Mouse (Mus musculus) embryonic facial prominence, embryonic 11.5 days (tissue): Measurements from ENCODE around the gene Sec13. TPM values are rescaled to one million over a fixed set of nuclear protein-coding genes. Genes with fewer than 3 reads are reported as not detected.

ENCODE experiments used
- ATAC-seq: fragments of 200-750 bp; cut with Nextera tagmentation; replicated peaks from 2 replicates; pipeline ENCODE4 v1.8.0; 2017; ENCODE audit warnings: low read depth; ENCODE audit not compliant: insufficient number of reproducible peaks, low FRiP score, low TSS enrichment
- DNase-seq: peaks from one replicate; pipeline ENCODE4 v3.0.0-alpha.2; 2015; ENCODE audit warnings: low spot score
- H3K27ac ChIP-seq: fragments of 300-500 bp; sonication (generic); replicated peaks from 2 replicates; pipeline ENCODE4 v1.5.1; 2014; ENCODE audit warnings: mild to moderate bottlenecking, low read depth, low read length, control low read depth
- H3K27me3 ChIP-seq: fragments of 300-500 bp; sonication (generic); 2 replicates; pipeline ENCODE4 v1.6.1; 2014; ENCODE audit warnings: mild to moderate bottlenecking, low read length, moderate library complexity, mixed read lengths; ENCODE audit not compliant: control insufficient read depth, insufficient read depth
- H3K36me3 ChIP-seq: fragments of 300-500 bp; sonication (generic); replicated peaks from 2 replicates; pipeline ENCODE4 v1.6.1; 2014; ENCODE audit warnings: low read depth, mild to moderate bottlenecking, low read length, moderate library complexity, mixed read lengths; ENCODE audit not compliant: control insufficient read depth, insufficient read depth
- H3K4me1 ChIP-seq: fragments of 300-500 bp; sonication (generic); 2 replicates; pipeline ENCODE4 v1.6.1; 2014; ENCODE audit warnings: low read length, mixed read lengths; ENCODE audit not compliant: control insufficient read depth, insufficient read depth
- H3K4me2 ChIP-seq: fragments of 300-500 bp; sonication (generic); 2 replicates; pipeline ENCODE4 v1.6.1; 2014; ENCODE audit warnings: low read depth, mild to moderate bottlenecking, control low read depth, low read length, moderate library complexity
- H3K4me3 ChIP-seq: fragments of 300-500 bp; sonication (generic); 2 replicates; pipeline ENCODE4 v1.5.1; 2014; ENCODE audit warnings: low read depth, low read length, control low read depth
- H3K9ac ChIP-seq: fragments of 300-500 bp; sonication (generic); replicated peaks from 2 replicates; pipeline ENCODE4 v1.6.1; 2014; ENCODE audit warnings: mild to moderate bottlenecking, control low read depth, low read length
- H3K9me3 ChIP-seq: fragments of 300-500 bp; sonication (generic); replicated peaks from 2 replicates; pipeline ENCODE4 v1.6.1; 2016; ENCODE audit warnings: mild to moderate bottlenecking, low read length, inconsistent platforms, mixed read lengths; ENCODE audit not compliant: control insufficient read depth
- WGBS: fragments of 180-500 bp; shearing (Covaris S2); extraction: QIAGEN DNeasy Blood & Tissue Kit; methylation state at CpG from one replicate; pipeline ENCODE4 v1.1.7; 2014; 5-methylcytosine and 5-hydroxymethylcytosine counted together
- polyA plus RNA-seq: library from polyadenylated mRNA; unstranded; fragments of >200 nt; fragmentation: Nextera tagmentation; extraction: Ambion mirVana; gene quantifications from 2 replicates; pipeline ENCODE4 v1.2.1, GENCODE M21; 2014

Sec13 gene
- 274 and 299 TPM in 2 replicates for polyA plus RNA-seq

DNA sequence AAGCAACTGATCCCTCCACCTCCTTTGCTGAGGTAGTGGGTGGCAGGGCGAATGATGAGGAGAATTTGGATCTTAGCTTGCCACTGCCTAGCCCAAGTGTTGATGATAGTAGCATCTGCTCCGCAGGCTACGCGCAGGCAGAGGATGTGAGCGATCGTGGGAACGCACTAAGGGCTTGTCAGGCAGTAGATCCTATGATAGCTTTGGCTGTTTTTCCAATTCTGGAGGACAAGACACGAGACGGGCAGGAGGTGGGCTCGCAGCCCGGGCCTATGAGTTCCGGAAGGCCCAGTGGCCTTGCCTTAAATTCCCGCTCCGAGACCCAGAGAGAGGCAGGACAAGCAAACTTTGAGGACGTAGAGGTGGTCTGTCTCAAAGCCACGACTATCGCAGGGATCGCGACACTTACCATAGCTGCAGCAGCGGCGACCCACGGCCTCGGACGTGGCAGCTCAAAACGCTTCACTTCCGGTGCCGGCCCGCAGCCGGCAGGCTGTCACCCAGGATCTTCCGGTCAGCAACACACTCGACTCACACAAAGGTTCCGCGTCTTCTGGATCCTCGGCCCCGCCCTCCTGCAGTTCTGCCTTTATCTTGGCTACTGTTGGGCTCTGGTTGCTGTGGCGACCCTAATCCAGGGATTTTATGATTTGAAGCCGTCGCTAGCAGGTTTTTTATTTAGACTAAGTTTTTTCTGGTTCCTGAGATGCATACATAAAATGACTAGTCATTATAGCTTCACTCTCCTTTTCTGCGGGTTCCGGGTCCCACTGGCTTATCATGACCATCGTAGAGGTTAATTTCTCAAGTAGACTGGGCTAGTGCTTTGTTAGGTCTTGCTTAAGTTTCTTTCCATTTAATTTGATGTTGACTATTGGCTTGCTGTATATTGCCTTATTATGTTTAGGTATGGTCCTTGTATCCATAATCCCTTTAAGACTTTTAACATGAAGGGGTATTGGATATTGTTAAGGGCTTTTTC, at the start of gene Sec13:
TSS of gene Sec13 (minus strand) at position 508 of the 982 bp plus-strand sequence.
- Histone ChIP-seq H3K36me3 (no peaks in the 10 kb centered on the region), H3K27ac (no peak within 1 kb of the TSS), H3K27me3 (no peaks in the 10 kb centered on the region), H3K4me3 (peak within 1 kb of the TSS; percentile 81), H3K9ac (peak within 1 kb of the TSS; percentile 88), H3K4me1 (no peaks in the 10 kb centered on the region), H3K9me3 (no peaks in the 10 kb centered on the region), H3K4me2 (peak within 1 kb of the TSS; percentile 84)
- ATAC-seq (peak; percentile 71), DNase-seq (peak; percentile 94)
- WGBS: 7% methylated on average over 41 of the region's 41 CpGs

DNA sequence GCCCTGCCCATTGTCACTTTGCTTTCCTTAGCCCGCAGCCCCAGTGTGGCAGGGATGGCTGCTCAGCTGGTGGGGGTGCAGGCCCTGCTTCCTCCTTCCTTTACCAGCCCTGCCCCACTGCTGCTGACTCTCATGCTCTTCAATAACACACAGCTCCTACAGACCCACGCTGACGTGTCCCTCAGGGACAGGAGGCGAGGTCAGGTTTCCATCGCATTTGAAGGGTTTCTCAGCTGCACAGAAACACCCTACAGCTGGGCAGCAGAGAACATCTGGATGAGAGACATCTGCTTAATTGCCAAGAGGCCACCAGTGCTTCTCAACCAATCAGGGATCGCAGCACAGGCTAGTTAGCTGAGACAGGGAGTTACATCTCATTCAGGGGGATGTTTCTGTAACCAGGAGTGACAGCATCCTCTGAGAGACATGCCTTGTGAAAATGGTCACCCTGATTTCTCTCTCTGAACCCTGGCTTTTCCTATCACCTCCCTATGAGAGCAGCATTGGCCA, 47.0 kb upstream of the Sec13 start:
- Histone ChIP-seq H3K36me3 (no peaks in the 10 kb centered on the region), H3K4me1 (0 out of 2 replicates have a peak, but pooled peaks cover 2% of the 10 kb centered on the region), H3K4me2 (no peak overlapping the region), H3K9ac (no peak overlapping the region), H3K27ac (no peak overlapping the region), H3K4me3 (no peak overlapping the region), H3K27me3 (no peaks in the 10 kb centered on the region), H3K9me3 (no peaks in the 10 kb centered on the region)
- DNase-seq: peak; percentile 43
- ATAC-seq: peak; percentile 85
- WGBS: 36% methylated on average over 6 of the region's 6 CpGs

DNA sequence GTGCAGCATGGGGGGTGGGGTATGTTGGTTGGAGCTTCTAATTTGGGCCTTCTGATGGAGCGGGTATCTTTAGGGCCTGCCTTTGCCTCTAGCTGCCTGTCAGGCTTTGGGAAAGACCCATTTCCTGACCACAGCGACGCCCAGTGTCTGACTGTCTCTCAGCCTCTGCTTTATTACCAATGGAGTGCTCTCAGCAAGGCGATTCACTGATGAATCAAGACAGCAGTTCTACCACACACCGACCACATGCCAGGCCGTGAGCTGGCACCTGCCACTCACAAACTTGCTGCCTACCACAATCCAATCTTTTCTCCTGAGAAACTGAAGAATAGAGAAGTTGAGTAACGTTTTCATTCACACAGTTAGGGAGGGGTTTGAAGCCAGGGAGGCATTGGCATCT, 45.1 kb upstream of the Sec13 start:
- Histone ChIP-seq H3K9ac (no peak overlapping the region), H3K36me3 (no peaks in the 10 kb centered on the region), H3K9me3 (no peaks in the 10 kb centered on the region), H3K4me3 (no peak overlapping the region), H3K4me2 (no peak overlapping the region), H3K27me3 (no peaks in the 10 kb centered on the region), H3K27ac (no peak overlapping the region), H3K4me1 (0 out of 2 replicates have a peak, but pooled peaks cover 2% of the 10 kb centered on the region)
- WGBS: 82% methylated on average over 7 of the region's 7 CpGs
- DNase-seq (no peak), ATAC-seq (no peak)

DNA sequence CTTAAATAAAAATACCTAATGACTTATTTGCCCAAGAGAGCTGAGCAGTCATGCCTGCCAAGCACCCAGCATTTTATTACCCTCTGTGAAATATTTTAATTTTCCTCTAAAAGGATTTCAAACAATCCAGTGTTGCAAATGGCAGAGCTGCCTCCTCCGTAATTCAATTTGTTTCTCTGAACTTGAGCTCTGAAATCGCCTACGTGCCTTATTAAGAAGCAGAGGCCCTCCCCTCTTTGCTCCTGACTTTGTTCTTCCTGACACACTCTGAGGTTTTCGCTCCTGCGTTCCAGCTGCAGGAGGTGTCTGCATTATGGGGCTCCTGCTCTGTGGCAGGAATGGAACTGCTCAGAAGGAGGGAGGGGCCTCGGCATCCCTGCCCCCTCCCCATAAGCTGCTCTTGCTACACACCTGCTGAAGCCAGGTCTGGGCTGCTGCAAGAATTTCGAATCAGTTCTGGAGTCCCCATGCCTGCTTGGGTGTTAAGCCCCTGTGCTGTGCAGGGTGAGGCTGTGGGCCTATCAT, 37.7 kb upstream of the Sec13 start:
- ATAC-seq (no peak), DNase-seq (no peak)
- Histone ChIP-seq H3K27ac (no peak overlapping the region), H3K4me1 (no peaks in the 10 kb centered on the region), H3K36me3 (no peaks in the 10 kb centered on the region), H3K4me2 (no peak overlapping the region), H3K4me3 (no peak overlapping the region), H3K9me3 (no peaks in the 10 kb centered on the region), H3K9ac (no peak overlapping the region), H3K27me3 (no peaks in the 10 kb centered on the region)
- WGBS: 67% methylated on average over 7 of the region's 7 CpGs

DNA sequence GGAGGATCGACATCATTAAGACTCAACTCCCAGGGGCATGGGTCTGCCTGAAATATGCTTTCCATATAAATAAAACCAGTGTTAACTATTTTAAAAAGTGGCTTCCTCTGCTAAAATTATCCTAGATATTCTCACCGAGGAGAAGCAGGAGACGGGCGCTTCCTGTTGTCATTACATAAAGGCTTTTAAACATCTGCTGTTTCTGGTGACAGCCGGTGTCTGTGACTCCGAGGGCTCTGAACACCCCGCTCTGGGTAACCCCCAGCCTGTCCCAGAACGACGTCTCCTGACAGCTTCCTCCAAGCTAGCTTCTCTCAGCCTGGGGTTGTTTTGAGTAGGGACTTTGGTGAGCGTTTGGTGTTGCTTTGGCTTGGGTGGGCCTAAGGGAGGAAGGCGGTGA, 28.3 kb upstream of the Sec13 start:
- no peak overlapping the region for H3K27ac ChIP-seq
- H3K4me1 ChIP-seq: no peaks in the 10 kb centered on the region
- DNase-seq (no peak), ATAC-seq (no peak)
- H3K9me3 ChIP-seq: no peaks in the 10 kb centered on the region
- H3K9ac ChIP-seq: no peak overlapping the region
- H3K27me3 ChIP-seq: no peaks in the 10 kb centered on the region
- WGBS: 67% methylated on average over 11 of the region's 11 CpGs
- no peak overlapping the region for H3K4me2 ChIP-seq
- H3K36me3 ChIP-seq: no peaks in the 10 kb centered on the region
- H3K4me3 ChIP-seq: no peak overlapping the region

DNA sequence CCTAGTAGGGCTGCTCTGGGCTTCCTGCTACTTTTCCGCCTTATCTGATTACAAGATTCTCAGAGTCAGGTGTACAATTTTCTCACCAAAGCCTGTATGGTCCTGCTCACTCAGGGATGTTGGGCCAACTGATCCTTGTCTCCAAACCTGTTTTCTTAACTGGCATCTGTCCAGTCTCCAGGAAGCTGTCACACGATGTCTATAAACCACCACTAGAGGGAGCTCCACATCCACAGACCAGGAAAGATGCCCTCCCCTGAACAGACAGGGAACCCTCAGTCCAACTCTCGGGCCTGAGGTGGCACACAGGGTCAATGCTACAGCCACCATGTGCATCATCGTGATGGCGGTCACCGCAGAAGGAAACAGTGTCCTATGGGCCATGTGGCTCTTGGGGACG, 21.1 kb upstream of the Sec13 start:
- no peaks in the 10 kb centered on the region for H3K27me3 ChIP-seq
- H3K4me3 ChIP-seq: no peak overlapping the region
- no peak overlapping the region for H3K27ac ChIP-seq
- ATAC-seq (0 out of 2 replicates have a peak, but pooled peaks have one; percentile 5), DNase-seq (peak; percentile 84)
- no peak overlapping the region for H3K4me2 ChIP-seq
- H3K9ac ChIP-seq: no peak overlapping the region
- WGBS: 26% methylated on average over 7 of the region's 7 CpGs
- no peaks in the 10 kb centered on the region for H3K4me1 ChIP-seq
- no peaks in the 10 kb centered on the region for H3K9me3 ChIP-seq
- H3K36me3 ChIP-seq: no peaks in the 10 kb centered on the region

DNA sequence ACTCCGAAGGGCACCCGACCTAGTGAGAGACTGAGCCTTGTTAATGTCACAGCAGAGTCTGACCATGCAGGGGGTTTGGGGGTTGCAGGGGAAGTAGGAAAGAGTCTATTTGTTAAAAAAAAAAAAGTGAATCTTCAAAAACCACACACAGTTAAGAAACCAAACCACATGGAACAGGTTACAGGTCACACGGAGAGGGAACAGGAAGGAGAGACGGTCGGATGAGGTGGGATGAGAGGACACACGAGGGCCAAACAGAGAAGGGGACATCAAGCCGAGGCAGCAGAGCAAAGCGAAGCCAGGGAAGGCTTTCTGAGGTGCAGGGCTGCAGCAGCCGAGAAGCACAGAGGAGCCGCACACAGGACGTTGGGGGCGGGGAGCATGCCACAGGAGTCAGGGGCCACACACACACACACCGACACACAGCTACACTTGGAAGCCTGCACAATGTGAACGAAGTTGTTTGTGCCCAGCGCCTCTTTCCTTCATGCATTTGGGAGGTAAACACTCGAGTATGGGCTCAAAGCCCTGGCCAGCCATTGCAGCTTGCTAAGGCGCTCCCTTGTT, 8.7 kb upstream of the Sec13 start:
- H3K4me2 ChIP-seq: no peak overlapping the region
- no peaks in the 10 kb centered on the region for H3K4me1 ChIP-seq
- whole genome bisulfite sequencing: 59% methylated on average over 17 of the region's 17 CpGs
- no peak overlapping the region for H3K27ac ChIP-seq
- ATAC-seq: no peak
- no peak for DNase-seq
- H3K4me3 ChIP-seq: no peak overlapping the region
- H3K9me3 ChIP-seq: no peaks in the 10 kb centered on the region
- H3K36me3 ChIP-seq: no peaks in the 10 kb centered on the region
- H3K9ac ChIP-seq: no peak overlapping the region
- H3K27me3 ChIP-seq: no peaks in the 10 kb centered on the region
